15 mouse cellular contexts compared by ENCODE assay signal in the genomic region with DNA sequence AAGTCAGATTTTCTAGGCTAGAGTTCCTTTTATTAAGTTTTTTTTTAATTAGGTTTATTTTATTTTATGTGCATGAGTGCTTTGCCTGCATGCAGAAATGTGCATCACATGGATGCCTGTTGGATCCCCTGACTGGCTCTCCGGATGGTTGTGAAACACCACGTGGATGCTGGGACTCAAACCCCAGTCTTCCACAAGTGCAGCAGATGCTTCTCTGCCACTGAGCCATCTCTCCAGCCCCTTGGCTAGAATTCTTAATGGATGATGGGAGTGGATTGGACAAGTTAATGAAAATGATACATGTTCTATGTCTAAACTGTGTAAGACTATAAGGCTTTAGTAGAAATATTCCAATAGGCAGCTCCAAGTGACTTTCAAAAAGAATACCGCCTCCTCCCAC.
"Had no signal": no experiment of that assay in that cellular context is flagged by ENCODE, and none has a peak within 500 bp of the region (broad histone marks: within the 10 kb centered on the region; RNA-seq: fewer than 3 reads in every experiment).

No protein-coding gene starts in this region.

- H3K4me1 ChIP-seq: midbrain, embryonic 15.5 days; neural tube, embryonic 13.5 days had no signal

- H3K4me3 ChIP-seq: left cerebral cortex, adult 2 months; limb, embryonic 12.5 days; limb, embryonic 15.5 days; midbrain, embryonic 12.5 days; midbrain, embryonic 15.5 days; neural tube, embryonic 13.5 days had no signal

- H3K27me3 ChIP-seq: limb, embryonic 12.5 days; limb, embryonic 15.5 days; midbrain, embryonic 12.5 days; midbrain, embryonic 15.5 days; neural tube, embryonic 13.5 days had no signal

- H3K27ac ChIP-seq: left cerebral cortex, adult 2 months; midbrain, embryonic 12.5 days; midbrain, embryonic 15.5 days; neural tube, embryonic 13.5 days had no signal

- H3K9ac ChIP-seq: limb, embryonic 12.5 days; limb, embryonic 15.5 days; lung, embryonic 14.5 days; midbrain, embryonic 12.5 days; midbrain, embryonic 15.5 days; neural tube, embryonic 13.5 days had no signal

- H3K9me3 ChIP-seq: limb, embryonic 12.5 days; limb, embryonic 15.5 days; midbrain, embryonic 12.5 days; midbrain, embryonic 15.5 days; neural tube, embryonic 13.5 days had no signal

- DNase-seq: kidney, adult 18-20 months; kidney, adult 9 months; kidney, postnatal 14 days; kidney, postnatal 4 days; layer of hippocampus, adult 9-11 months; lung, embryonic 14.5 days; thymus, adult 18-20 months; thymus, postnatal 36 days had no signal

- H3K36me3 ChIP-seq: limb, embryonic 12.5 days had no signal

- ATAC-seq: intestine, embryonic 16.5 days; midbrain, embryonic 15.5 days had no signal

- H3K4me2 ChIP-seq: limb, embryonic 12.5 days; limb, embryonic 15.5 days; lung, embryonic 14.5 days; midbrain, embryonic 12.5 days; midbrain, embryonic 15.5 days; neural tube, embryonic 13.5 days had no signal
